Mouse (Mus musculus): ENCODE data around the gene Arhgap15. TPM values are rescaled to one million over a fixed set of nuclear protein-coding genes. Genes with fewer than 3 reads are reported as not detected.

Arhgap15 gene
- polyA plus RNA-seq, 2 experiments: 2.5 to 5.6 TPM

DNA sequence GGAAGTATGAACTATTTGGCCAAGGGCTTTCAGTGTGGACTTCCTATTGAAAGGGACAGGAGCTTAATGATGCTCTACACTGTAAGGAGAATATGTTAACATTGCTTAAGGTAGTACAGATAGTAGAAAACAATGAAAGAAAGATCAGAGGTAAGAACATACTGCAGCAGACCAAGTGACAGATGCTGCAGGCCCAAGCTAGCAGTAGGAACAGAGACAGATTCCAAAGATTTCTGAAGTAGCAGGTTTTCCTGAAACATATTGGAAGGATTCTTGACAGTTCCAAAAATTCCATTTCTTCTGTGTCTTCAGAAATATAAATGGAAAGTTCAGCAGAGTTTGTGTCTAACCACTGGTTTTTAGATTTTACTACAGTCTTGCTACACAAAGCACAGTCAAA is 327.9 kb downstream of the Arhgap15 start:
- H3K4me1 ChIP-seq (replicated peaks; ENCODE audit: control insufficient read depth in 2 of 2, insufficient read depth in 2 of 2, low read length in 1 of 2): no peaks in the 10 kb centered on the region
- no peak overlapping the region for H3K4me2 ChIP-seq (ENCODE audit: low read depth)
- no peak for ATAC-seq (ENCODE audit: insufficient read depth)
- no peak overlapping the region for H3K4me3 ChIP-seq (ENCODE audit: insufficient read depth in 1 of 2, low read depth in 2 of 2, low read length in 2 of 2)
- no peaks in the 10 kb centered on the region for H3K9me3 ChIP-seq (ENCODE audit: control insufficient read depth, low read length)
- H3K9ac ChIP-seq (replicated peaks): no peak overlapping the region
- no peak for DNase-seq (ENCODE audit: low read depth in 3 of 3, low spot score in 3 of 3)
- TF ChIP-seq CTCF (IDR thresholded peaks at IDR 0.05; ENCODE audit: low read depth) (no peak), EP300 (IDR thresholded peaks at IDR 0.05; ENCODE audit: low read depth) (no peak)
- H3K36me3 ChIP-seq (replicated peaks; ENCODE audit: control insufficient read depth, insufficient read depth, low read depth): no peaks in the 10 kb centered on the region
- H3K27ac ChIP-seq: no peak overlapping the region
- no peaks in the 10 kb centered on the region for H3K27me3 ChIP-seq (ENCODE audit: control insufficient read depth, insufficient read depth, low read length)

DNA sequence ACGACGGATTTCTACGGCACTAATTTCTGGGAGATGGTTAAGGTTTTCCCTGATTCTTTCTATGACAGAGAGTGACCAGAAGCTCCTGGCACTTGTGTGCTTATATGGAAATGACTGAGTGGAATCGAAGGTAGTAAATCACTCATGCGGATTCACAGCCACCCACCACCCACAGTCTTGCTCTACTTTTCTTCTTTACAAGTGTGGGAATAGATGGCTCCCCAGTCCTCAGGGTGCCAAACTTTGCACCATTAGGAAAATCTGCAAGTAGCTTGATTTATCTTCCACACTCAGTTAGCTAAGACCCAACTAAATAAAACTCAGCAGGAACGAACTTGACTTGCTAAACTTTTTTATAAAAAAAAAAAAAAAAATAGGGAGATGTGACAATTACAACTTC is 331.9 kb downstream of the Arhgap15 start:
- ATAC-seq (ENCODE audit: insufficient read depth) (no peak), DNase-seq (ENCODE audit: low read depth in 3 of 3, low spot score in 3 of 3) (no peak)
- H3K4me3 ChIP-seq (ENCODE audit: insufficient read depth in 1 of 2, low read depth in 2 of 2, low read length in 2 of 2): no peak overlapping the region
- no peaks in the 10 kb centered on the region for H3K4me1 ChIP-seq (replicated peaks; ENCODE audit: control insufficient read depth in 2 of 2, insufficient read depth in 2 of 2, low read length in 1 of 2)
- H3K27ac ChIP-seq: no peak overlapping the region
- H3K9ac ChIP-seq (replicated peaks): no peak overlapping the region
- WGBS (ENCODE audit: insufficient replicate concordance): 73% methylated on average over 6 of the region's 6 CpGs
- no peaks in the 10 kb centered on the region for H3K9me3 ChIP-seq (ENCODE audit: control insufficient read depth, low read length)
- H3K36me3 ChIP-seq (replicated peaks; ENCODE audit: control insufficient read depth, insufficient read depth, low read depth): no peaks in the 10 kb centered on the region
- TF ChIP-seq EP300 (IDR thresholded peaks at IDR 0.05; ENCODE audit: low read depth) (no peak), CTCF (IDR thresholded peaks at IDR 0.05; ENCODE audit: low read depth) (no peak)
- no peaks in the 10 kb centered on the region for H3K27me3 ChIP-seq (ENCODE audit: control insufficient read depth, insufficient read depth, low read length)
- H3K4me2 ChIP-seq (ENCODE audit: low read depth): no peak overlapping the region

GRCm38 (mm10) chr2:44081241-44081640 is 332.6 kb downstream of the Arhgap15 start:
- Histone ChIP-seq H3K4me2 (ENCODE audit: low read depth) (no peak overlapping the region), H3K9ac (replicated peaks) (no peak overlapping the region), H3K36me3 (replicated peaks; ENCODE audit: control insufficient read depth, insufficient read depth, low read depth) (no peaks in the 10 kb centered on the region), H3K27ac (no peak overlapping the region), H3K4me3 (ENCODE audit: insufficient read depth in 1 of 2, low read depth in 2 of 2, low read length in 2 of 2) (no peak overlapping the region), H3K4me1 (replicated peaks; ENCODE audit: control insufficient read depth in 2 of 2, insufficient read depth in 2 of 2, low read length in 1 of 2) (no peaks in the 10 kb centered on the region), H3K27me3 (ENCODE audit: control insufficient read depth, insufficient read depth, low read length) (no peaks in the 10 kb centered on the region), H3K9me3 (ENCODE audit: control insufficient read depth, low read length) (no peaks in the 10 kb centered on the region)
- 63% methylated on average over 4 of the region's 4 CpGs for WGBS (ENCODE audit: insufficient replicate concordance)
- DNase-seq (ENCODE audit: low read depth in 3 of 3, low spot score in 3 of 3) (no peak), ATAC-seq (ENCODE audit: insufficient read depth) (no peak)
- no peak for TF ChIP-seq CTCF (IDR thresholded peaks at IDR 0.05; ENCODE audit: low read depth)
- TF ChIP-seq EP300 (IDR thresholded peaks at IDR 0.05; ENCODE audit: low read depth): no peak

GRCm38 (mm10) chr2:44084471-44084870 is 335.8 kb downstream of the Arhgap15 start:
- H3K27ac ChIP-seq: no peak overlapping the region
- ATAC-seq (ENCODE audit: insufficient read depth) (no peak), DNase-seq (ENCODE audit: low read depth in 3 of 3, low spot score in 3 of 3) (no peak)
- no peaks in the 10 kb centered on the region for H3K27me3 ChIP-seq (ENCODE audit: control insufficient read depth, insufficient read depth, low read length)
- H3K36me3 ChIP-seq (replicated peaks; ENCODE audit: control insufficient read depth, insufficient read depth, low read depth): no peaks in the 10 kb centered on the region
- TF ChIP-seq EP300 (IDR thresholded peaks at IDR 0.05; ENCODE audit: low read depth): no peak
- TF ChIP-seq CTCF (IDR thresholded peaks at IDR 0.05; ENCODE audit: low read depth): no peak
- no peak overlapping the region for H3K4me3 ChIP-seq (ENCODE audit: insufficient read depth in 1 of 2, low read depth in 2 of 2, low read length in 2 of 2)
- H3K4me1 ChIP-seq (replicated peaks; ENCODE audit: control insufficient read depth in 2 of 2, insufficient read depth in 2 of 2, low read length in 1 of 2): no peaks in the 10 kb centered on the region
- WGBS (ENCODE audit: insufficient replicate concordance): 40% methylated on average over 2 of the region's 2 CpGs
- H3K9ac ChIP-seq (replicated peaks): no peak overlapping the region
- no peak overlapping the region for H3K4me2 ChIP-seq (ENCODE audit: low read depth)
- no peaks in the 10 kb centered on the region for H3K9me3 ChIP-seq (ENCODE audit: control insufficient read depth, low read length)

DNA sequence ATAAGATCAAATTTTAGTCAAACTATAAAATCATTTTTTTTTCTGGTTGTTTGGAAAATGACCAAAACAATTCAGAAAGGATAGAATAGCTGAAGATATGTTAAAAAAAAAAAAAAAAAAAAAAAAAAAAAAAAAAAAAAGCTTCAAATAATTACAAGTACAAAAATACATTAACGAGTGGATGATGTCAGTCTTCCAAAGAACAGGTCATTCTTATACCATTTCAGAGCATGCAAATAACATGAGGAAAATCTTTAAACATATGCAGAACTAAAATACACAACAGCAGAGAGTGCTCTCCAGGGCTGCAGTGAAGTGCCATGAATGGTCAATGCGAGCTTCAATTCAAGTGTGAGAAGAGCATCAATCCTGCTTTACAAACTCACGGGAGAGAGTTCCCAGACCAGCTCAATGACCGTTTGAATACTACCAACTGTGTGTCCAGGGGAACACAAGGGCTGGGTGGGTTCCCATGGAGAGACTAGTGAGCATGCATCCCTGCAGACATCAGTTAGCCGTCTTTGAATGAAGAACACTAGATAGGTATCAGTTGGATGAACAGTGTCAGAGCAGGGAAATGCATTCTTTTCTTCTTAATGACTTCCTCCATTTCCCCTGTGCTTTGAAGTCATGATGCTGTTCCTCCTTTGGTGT is 337.9 kb downstream of the Arhgap15 start:
- TF ChIP-seq CTCF (IDR thresholded peaks at IDR 0.05; ENCODE audit: low read depth): no peak
- no peak for TF ChIP-seq EP300 (IDR thresholded peaks at IDR 0.05; ENCODE audit: low read depth)
- no peak overlapping the region for H3K27ac ChIP-seq
- ATAC-seq (ENCODE audit: insufficient read depth) (no peak), DNase-seq (ENCODE audit: low read depth in 3 of 3, low spot score in 3 of 3) (no peak)
- no peaks in the 10 kb centered on the region for H3K36me3 ChIP-seq (replicated peaks; ENCODE audit: control insufficient read depth, insufficient read depth, low read depth)
- no peak overlapping the region for H3K4me2 ChIP-seq (ENCODE audit: low read depth)
- H3K9ac ChIP-seq (replicated peaks): no peak overlapping the region
- H3K9me3 ChIP-seq (ENCODE audit: control insufficient read depth, low read length): no peaks in the 10 kb centered on the region
- no peaks in the 10 kb centered on the region for H3K4me1 ChIP-seq (replicated peaks; ENCODE audit: control insufficient read depth in 2 of 2, insufficient read depth in 2 of 2, low read length in 1 of 2)
- H3K4me3 ChIP-seq (ENCODE audit: insufficient read depth in 1 of 2, low read depth in 2 of 2, low read length in 2 of 2): no peak overlapping the region
- WGBS (ENCODE audit: insufficient replicate concordance): 46% methylated on average over 5 of the region's 5 CpGs
- no peaks in the 10 kb centered on the region for H3K27me3 ChIP-seq (ENCODE audit: control insufficient read depth, insufficient read depth, low read length)
